Mouse (Mus musculus): ENCODE results near the gene Nup133.

The Nup133 gene

GRCm38 (mm10) chr8:123953686-123954085 is 4.6 kb upstream of the Nup133 start:
- DNase-seq (ENCODE audit: low read depth, low spot score): no peak

- DNase-seq (ENCODE audit: low read depth, low spot score): peak; percentile 23
These were observed 1.2 kb upstream of the Nup133 start for GRCm38 (mm10) chr8:123950077-123950802.

GRCm38 (mm10) chr8:123949686-123949986 is 571 bp upstream of the Nup133 start:
- DNase-seq (ENCODE audit: low read depth, low spot score): no peak

DNA sequence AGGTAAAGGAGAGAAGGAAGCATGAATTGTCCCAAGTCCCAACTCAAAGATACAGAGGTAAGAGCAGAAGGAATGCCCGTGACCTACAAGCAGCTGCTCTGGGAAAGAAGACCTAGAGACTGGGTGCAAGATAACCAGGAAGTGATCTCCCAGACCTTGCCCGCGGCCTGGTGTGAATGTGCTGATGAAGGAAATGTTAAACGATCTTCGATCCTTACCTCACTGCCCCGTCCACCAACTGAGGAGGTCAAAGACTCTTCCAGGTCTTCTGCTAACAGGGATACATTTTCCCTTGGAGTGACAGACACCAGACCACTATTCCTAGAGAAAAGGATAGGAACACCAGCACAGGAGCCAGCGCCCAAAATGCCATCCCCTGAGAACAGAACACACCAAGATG is 20.0 kb downstream of the Nup133 start:
- DNase-seq (ENCODE audit: low read depth, low spot score): no peak

DNA sequence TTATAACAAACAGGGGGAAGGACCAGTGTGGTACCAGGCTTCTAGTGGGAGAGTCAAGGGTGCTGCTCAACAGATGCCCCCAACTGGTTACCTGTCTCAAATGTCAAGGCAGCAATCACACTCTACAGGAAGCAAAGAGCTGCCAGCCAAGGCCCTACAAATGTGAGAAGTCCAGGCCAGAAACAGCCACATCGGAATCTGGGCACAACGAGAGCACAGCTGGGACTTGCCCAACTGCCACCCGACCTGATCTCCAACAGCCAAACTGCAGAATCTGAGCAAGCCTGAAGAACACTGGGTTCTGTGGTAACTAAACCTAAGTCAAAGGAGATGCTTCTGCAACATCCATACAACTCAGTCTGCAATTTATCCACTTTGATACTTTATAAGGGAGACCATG is 23.4 kb downstream of the Nup133 start:
- DNase-seq (ENCODE audit: low read depth, low spot score): no peak

DNA sequence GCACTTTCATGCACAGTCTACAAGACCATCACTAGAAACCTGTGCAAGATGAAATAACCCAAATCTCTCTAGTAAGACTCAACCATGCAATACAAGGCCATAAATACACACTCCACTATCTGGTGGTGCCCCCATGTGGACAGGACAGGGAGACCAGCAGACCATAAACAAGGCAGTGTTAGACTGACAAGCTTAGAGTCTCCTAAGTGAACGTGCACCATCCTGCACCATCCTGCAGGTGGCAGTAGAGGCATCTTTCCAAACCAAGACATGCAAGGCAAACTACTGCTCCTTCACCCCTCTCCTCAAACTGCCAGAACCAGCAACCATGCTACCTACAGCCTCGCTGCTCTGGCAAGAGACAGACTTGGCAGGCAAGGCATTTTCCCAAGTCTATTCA is 24.3 kb downstream of the Nup133 start:
- peak; percentile 76 for DNase-seq (ENCODE audit: low read depth, low spot score)

GRCm38 (mm10) chr8:123914635-123915034 is 34.4 kb downstream of the Nup133 start:
- no peak for DNase-seq (ENCODE audit: low read depth, low spot score)

GRCm38 (mm10) chr8:123912265-123912664 is 36.8 kb downstream of the Nup133 start:
- DNase-seq (ENCODE audit: low read depth, low spot score): no peak

DNA sequence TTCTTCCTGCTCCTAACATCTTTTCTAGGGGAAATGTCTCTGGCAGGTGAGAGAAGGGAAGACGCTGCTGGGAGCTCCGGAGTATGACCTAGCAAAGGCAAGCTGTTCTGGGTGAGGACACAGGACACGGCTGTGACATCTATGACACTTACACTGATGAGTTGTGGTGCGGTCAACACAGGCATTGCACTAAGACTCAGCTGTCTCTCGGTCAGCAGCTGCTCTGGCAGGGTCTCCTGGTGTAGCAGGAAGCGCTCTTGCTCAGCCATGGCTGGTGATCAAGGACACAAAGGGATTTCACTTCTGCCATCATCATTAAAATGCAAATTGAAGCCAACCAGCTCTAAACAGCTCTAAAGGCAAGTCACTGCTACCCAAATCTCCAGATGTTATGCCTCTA is 41.5 kb downstream of the Nup133 start:
- DNase-seq (ENCODE audit: low read depth, low spot score): no peak

- DNase-seq (ENCODE audit: low read depth, low spot score): no peak
These were observed 46.4 kb downstream of the Nup133 start for GRCm38 (mm10) chr8:123902653-123903052.

DNA sequence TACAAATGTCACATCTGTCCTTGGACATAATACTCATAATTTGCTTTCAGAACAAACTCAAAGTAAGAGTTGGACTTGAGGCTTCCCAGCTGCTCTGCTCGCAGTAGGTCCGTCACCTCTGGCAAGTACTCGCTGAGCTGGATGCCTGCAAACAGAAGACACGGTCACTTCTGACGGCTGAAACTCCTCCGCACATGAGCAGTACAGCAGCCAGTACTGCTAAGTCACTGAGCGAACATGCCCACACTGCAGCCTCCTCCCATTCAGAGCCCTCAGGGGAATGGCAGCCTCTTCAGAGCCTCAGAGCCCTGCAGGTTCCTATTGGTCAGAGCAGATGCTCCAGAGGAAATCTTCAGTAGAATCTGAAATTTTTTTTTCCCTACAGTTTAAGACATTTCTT is 49.7 kb downstream of the Nup133 start:
- no peak for DNase-seq (ENCODE audit: low read depth, low spot score)

DNA sequence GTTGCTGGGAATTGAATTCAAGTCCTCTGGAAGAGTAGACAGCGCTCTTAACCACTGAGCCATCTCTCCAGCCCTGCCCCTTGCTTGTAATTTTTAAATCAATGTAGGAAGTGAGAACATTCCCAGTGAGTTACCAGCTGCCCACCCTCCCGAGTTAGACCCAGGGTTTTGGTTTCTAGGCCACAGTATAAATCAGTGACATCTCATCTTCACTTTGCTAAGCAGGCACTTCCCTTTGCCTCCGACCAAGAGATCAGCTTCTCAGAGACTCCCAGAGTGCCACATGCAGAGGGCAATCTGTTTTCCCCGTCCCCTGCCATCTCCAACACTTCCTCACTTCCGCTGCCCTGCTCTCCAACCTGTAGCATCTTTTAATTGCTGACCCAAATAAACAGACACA is 50.5 kb downstream of the Nup133 start:
- DNase-seq (ENCODE audit: low read depth, low spot score): no peak

- DNase-seq (ENCODE audit: low read depth, low spot score): no peak
These were observed 52.3 kb downstream of the Nup133 start for GRCm38 (mm10) chr8:123896774-123897173.

DNA sequence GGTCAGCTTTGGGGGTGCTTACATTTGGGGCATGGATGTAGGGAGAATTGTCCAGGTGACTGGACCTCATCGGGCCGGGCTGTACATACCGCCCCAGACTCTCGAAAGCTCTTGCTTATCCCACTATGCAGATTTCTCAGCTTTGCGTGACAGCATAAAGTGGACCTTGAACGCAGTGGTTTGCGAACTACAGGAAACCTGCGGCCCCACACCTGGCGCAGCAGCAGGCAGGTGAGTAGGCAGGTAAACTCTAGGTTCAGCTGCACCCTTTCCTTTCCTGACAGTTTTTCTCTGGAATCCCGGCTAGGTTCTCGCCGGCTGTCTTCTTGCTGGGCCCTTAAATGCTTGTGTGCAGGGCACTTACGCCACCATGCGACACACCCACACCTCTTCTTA is 52.7 kb downstream of the Nup133 start:
- no peak for DNase-seq (ENCODE audit: low read depth, low spot score)

GRCm38 (mm10) chr8:123895680-123896365 is 53.2 kb downstream of the Nup133 start:
- DNase-seq (ENCODE audit: low read depth, low spot score): no peak

DNA sequence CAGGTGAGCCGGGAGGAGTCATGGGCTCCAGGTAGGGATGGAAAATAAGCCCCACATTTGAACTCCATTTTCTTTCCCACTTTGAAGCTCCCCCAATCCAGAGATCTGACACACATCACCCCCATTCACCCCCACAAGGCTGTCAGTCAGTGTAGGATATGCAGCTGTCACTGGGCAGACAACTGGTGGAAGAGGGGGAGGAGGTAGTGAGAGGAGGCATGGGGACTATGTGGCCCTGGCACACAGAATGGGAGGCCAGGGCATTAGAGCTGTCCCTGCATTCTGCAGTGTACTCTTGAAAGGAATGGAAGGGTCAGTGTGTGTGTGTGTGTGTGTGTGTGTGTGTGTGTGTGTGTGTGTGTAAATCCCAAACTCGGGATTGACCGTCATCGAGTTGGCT is 53.8 kb downstream of the Nup133 start:
- no peak for DNase-seq (ENCODE audit: low read depth, low spot score)

DNA sequence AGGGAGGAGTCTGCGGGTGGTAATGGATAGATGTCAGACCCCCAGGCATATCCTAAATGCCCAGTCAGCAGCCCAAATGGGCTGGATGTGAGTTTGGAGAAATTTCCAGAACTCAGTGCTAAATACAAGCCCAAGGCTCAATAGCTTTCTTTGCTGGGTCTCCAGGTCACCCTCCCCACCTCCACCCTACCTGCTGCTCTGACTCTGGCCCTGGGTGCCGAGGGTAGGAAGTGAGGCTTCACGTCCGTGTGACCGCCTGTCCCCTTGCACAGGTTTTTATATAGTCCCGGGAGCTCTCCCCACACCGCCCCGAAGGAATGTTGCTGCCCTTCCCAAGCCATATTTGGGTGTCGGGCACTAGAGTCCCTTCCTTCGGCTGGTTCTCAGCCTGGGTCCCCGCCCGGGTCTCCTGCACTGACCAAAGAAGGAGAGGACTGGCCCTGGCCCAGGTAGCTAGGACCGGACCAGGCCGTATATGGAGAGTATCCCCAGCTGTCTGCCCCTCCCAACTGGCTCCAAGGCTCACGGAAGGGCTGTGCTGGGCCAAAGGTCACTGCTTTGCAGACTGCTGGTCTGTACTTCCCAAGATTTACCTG is 54.5 kb downstream of the Nup133 start, which contains the start of gene Acta1:
Gene Acta1 (minus strand): TSS at position 250 of the 596 bp plus-strand sequence.
- DNase-seq (ENCODE audit: low read depth, low spot score): no peak

DNA sequence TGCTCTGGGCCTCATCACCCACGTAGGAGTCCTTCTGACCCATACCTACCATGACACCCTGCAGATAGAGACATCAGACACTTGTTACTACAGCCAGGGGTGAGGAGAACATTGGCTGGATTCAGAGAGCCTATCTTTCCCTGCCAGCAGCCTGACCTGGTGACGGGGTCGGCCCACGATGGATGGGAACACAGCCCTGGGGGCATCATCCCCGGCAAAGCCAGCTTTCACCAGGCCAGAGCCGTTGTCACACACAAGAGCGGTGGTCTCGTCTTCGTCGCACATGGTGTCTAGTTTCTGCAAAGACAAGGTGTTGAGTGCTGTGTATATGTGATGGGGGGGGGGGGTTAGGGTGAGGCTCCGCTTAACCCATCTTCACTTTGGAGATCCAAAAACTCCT is 55.7 kb downstream of the Nup133 start:
- no peak for DNase-seq (ENCODE audit: low read depth, low spot score)

DNA sequence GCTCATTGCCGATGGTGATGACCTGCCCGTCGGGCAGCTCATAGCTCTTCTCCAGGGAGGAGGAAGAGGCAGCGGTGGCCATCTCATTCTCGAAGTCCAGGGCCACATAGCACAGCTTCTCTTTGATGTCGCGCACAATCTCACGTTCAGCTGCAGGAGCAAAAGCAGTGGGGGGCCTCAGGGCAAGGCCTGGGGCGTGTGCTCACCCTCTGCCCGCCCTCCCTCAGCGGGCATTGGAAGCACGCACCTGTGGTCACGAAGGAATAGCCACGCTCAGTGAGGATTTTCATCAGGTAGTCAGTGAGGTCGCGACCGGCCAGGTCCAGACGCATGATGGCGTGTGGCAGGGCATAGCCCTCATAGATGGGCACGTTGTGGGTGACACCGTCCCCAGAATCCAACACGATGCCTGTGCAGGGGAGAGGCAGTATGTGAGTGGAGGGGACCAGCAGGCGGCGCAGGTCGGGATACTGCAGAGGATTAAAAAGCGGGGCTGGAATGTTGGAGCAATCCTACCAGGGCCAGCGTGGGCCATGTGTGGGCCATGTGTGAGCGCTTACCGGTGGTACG is 56.4 kb downstream of the Nup133 start:
- no peak for DNase-seq (ENCODE audit: low read depth, low spot score)

GRCm38 (mm10) chr8:123891883-123892585 is 57.0 kb downstream of the Nup133 start:
- DNase-seq (ENCODE audit: low read depth, low spot score): no peak

DNA sequence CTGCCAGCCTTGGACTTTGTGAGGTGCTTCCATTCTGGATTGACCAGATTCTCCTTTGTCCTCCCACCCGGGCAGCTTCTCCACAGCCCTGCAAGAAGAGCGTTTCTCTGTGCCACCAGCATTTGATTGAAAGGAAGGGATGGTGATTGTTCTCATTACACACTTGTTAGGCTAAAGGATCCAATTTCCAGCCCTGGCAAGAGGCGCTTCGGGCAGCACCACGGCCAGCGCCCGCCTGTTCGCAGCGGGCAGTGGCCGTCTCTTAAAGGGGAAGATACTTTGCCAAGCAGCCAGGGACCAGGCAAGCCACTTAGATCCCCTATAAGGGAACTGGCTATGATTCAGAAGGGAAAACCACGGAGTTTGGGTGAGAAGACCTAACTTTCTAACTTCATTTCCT is 57.8 kb downstream of the Nup133 start:
- DNase-seq (ENCODE audit: low read depth, low spot score): no peak

- no peak for DNase-seq (ENCODE audit: low read depth, low spot score)
These were observed 59.3 kb downstream of the Nup133 start for GRCm38 (mm10) chr8:123889797-123890196.

Measured in retina, postnatal 7 days (tissue).